27 mouse cellular contexts compared by ENCODE assay signal in genomic region chr3:123848663-123849062, GRCm38 (mm10).
"Had no signal": no experiment of that assay in that cellular context is flagged by ENCODE, and none has a peak within 500 bp of the region (broad histone marks: within the 10 kb centered on the region; RNA-seq: fewer than 3 reads in every experiment).

No protein-coding gene starts in this region.

- H3K4me3 ChIP-seq: gastrocnemius, adult 2 months; heart, embryonic 10.5 days; heart, embryonic 12.5 days; hindbrain, embryonic 10.5 days; hindbrain, embryonic 12.5 days; hindbrain, embryonic 15.5 days; kidney, embryonic 15.5 days; limb, embryonic 10.5 days; limb, embryonic 12.5 days had no signal

- ATAC-seq: hindbrain, postnatal 0 days; intestine, embryonic 16.5 days had no signal

- H3K4me1 ChIP-seq: heart, embryonic 10.5 days; heart, embryonic 12.5 days; hindbrain, embryonic 10.5 days; hindbrain, embryonic 12.5 days; hindbrain, embryonic 15.5 days; kidney, embryonic 15.5 days; limb, embryonic 10.5 days; limb, embryonic 12.5 days had no signal

- H3K27ac ChIP-seq: gastrocnemius, adult 2 months; heart, embryonic 10.5 days; hindbrain, embryonic 10.5 days; hindbrain, embryonic 12.5 days; hindbrain, embryonic 15.5 days; hindbrain, postnatal 0 days; kidney, embryonic 15.5 days; kidney, postnatal 0 days; limb, embryonic 10.5 days; limb, embryonic 12.5 days; liver, embryonic 14.5 days had no signal

- H3K9me3 ChIP-seq: heart, embryonic 10.5 days; heart, embryonic 12.5 days; hindbrain, embryonic 10.5 days; hindbrain, embryonic 12.5 days; hindbrain, embryonic 15.5 days; kidney, embryonic 15.5 days; limb, embryonic 10.5 days; limb, embryonic 12.5 days had no signal

- H3K27me3 ChIP-seq: heart, embryonic 12.5 days; hindbrain, embryonic 12.5 days; hindbrain, embryonic 15.5 days; kidney, embryonic 15.5 days had no signal

- DNase-seq: gastrocnemius, adult 2 months; gastrocnemius, postnatal 10 days; gastrocnemius, postnatal 36 days; heart, adult 18-20 months; heart, postnatal 10 days; heart, postnatal 4 days; kidney, adult 11 months; kidney, adult 2 months; kidney, adult 9 months; kidney, postnatal 14 days; kidney, postnatal 36 days; layer of hippocampus, adult 9-11 months; layer of hippocampus, postnatal 36 days; liver had no signal

- H3K4me2 ChIP-seq: heart, embryonic 12.5 days; hindbrain, embryonic 12.5 days; hindbrain, embryonic 15.5 days; kidney, embryonic 15.5 days; limb, embryonic 12.5 days; liver, embryonic 11.5 days had no signal

- H3K36me3 ChIP-seq: heart, embryonic 10.5 days; heart, embryonic 12.5 days; hindbrain, embryonic 10.5 days; hindbrain, embryonic 12.5 days; hindbrain, embryonic 15.5 days; kidney, embryonic 15.5 days; limb, embryonic 10.5 days; limb, embryonic 12.5 days had no signal

- H3K9ac ChIP-seq: heart, embryonic 12.5 days; hindbrain, embryonic 12.5 days; hindbrain, embryonic 15.5 days; kidney, embryonic 15.5 days; limb, embryonic 12.5 days; liver, embryonic 14.5 days had no signal
